Mouse (Mus musculus) cerebellum, postnatal 14 days (tissue): ENCODE data around the gene Pspc1.

Experiments used
- DNase-seq, 2 experiments: peaks; one replicate each; pipeline ENCODE4 v3.0.0; 2021; ENCODE audit warnings: mixed read lengths in 2 of 2

Gene Pspc1

DNA sequence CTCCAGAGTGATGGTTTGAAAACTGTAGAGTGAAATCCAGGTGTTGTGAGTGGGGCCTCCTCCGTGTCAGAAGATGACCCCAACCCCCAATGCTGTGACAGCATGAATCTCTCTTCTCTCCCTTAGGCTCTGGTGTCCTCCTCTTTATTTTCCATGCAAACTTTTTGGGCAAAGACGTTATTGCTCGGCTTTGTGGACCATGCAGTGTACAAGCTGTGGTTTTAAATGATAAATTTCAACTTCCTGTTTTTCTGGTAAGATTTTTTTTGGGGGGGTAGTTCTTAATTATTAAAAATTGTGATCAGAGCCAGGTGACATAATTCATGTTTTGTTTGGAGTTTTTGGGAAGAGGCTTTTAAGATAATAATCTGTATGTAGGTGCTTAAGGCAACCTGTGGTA, 82.6 kb downstream of the Pspc1 start:
- no peak for DNase-seq

DNA sequence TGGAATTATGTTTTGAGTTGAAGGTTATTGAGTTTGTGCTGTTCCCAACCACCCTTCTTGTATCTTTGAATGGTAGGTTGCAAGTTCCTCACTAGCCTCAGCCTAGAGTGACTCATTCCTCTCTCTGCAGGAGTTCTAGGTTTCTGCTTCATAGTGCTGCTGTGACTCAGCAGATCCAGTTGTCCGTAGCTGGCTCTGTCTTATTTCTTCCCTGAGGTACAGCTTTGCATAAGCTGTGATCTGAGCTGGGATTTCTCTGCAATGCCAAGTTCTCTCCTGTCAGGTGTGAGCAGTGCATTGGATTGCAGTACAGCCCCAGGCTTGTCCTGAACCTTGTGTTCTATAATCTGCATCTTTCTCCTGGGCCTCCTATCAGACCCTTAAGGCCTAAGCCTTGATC, 88.3 kb downstream of the Pspc1 start:
- no peak for DNase-seq

DNA sequence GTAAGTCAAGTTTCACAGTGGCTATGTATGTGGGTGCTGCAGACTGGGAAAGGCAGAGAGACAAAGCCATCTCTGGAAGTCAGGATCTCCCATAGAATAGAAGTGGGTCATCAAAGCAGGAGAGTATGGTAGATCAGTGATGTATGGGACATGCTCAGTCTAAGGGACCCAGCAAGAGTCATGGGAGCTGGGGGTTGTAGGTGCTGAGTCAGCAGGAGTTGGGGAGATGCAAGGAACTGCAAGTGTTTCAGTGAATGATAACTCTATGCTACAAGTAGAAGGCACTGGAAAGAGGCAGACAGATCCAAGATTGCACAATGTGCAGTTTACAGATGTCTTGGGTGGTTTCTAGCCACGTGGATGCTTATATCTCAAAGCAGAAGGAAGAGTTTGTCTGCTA, 89.0 kb downstream of the Pspc1 start:
- DNase-seq: no peak

DNA sequence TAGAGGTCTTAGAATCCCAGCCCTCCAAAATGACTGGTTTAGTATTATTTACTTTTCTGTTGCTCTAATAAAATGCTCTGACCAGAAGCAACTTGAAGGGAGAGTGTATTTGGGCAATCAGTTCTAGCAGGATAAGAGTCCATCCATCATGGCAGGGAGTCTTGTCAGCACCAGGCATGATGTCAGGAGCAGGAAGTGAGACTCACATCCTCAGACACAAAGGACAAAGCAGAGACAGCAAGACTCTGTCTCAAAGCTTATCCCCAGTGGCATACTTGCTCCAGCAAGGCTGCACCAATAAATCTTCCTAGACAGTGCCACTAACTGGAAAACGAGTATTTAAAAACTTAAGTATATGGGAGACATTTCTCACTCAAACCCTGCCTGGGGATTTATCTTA, 92.7 kb downstream of the Pspc1 start:
- DNase-seq: no peak
